Mouse (Mus musculus): ENCODE measurements around the gene Hspa12b.

- no peak for TF ChIP-seq POLR2A (IDR thresholded peaks at IDR 0.05; ENCODE audit: insufficient read depth, low read depth, low read length)
- no peak for TF ChIP-seq CTCF (IDR thresholded peaks at IDR 0.05)
- no peak for TF ChIP-seq EP300 (IDR thresholded peaks at IDR 0.05; ENCODE audit: insufficient read depth, low read depth, low read length)
These were observed 25.2 kb downstream of the Hspa12b start for GRCm38 (mm10) chr2:131152166-131152730.

Data from heart, adult 2 months (tissue).